Mouse (Mus musculus) cortical plate, adult 2 months (tissue): ENCODE measurements around the gene Syde1. TPM values are rescaled to one million over a fixed set of nuclear protein-coding genes. Genes with fewer than 3 reads are reported as not detected.

Experiments used
- H3K27ac ChIP-seq: fragments of 200-500 bp; 2 replicates; pipeline ENCODE4 v1.5.1; 2012; ENCODE audit warnings: low read length, control low read depth, inconsistent platforms; ENCODE audit not compliant: insufficient read depth
- H3K4me1 ChIP-seq: fragments of 200-500 bp; 2 replicates; pipeline ENCODE4 v1.6.1; 2011; ENCODE audit warnings: low read length; ENCODE audit not compliant: control insufficient read depth, insufficient read depth
- H3K4me3 ChIP-seq: fragments of 200-500 bp; 2 replicates; pipeline ENCODE4 v1.5.1; 2011; ENCODE audit warnings: mild to moderate bottlenecking, low read length, control low read depth; ENCODE audit not compliant: insufficient read depth
- CTCF ChIP-seq: fragments of 200-500 bp; IDR thresholded peaks from 2 replicates; pipeline ENCODE4 v1.5.1; 2011; ENCODE audit warnings: mild to moderate bottlenecking, control low read depth, low read length; ENCODE audit not compliant: insufficient read depth; ENCODE audit errors: extremely low read depth
- POLR2A ChIP-seq: fragments of 200-500 bp; IDR thresholded peaks from 2 replicates; pipeline ENCODE4 v1.6.1; 2011; ENCODE audit warnings: mild to moderate bottlenecking, low read length, control low read depth; ENCODE audit not compliant: insufficient read depth; ENCODE audit errors: extremely low read depth
- polyA plus RNA-seq: library from polyadenylated mRNA; depleted of rRNA; stranded (reverse); fragments of >200 nt; gene quantifications from 2 replicates; pipeline ENCODE4 v1.2.3, GENCODE M21; 2012

Syde1 gene
- polyA plus RNA-seq, 1 experiment, result 9.3 TPM

DNA sequence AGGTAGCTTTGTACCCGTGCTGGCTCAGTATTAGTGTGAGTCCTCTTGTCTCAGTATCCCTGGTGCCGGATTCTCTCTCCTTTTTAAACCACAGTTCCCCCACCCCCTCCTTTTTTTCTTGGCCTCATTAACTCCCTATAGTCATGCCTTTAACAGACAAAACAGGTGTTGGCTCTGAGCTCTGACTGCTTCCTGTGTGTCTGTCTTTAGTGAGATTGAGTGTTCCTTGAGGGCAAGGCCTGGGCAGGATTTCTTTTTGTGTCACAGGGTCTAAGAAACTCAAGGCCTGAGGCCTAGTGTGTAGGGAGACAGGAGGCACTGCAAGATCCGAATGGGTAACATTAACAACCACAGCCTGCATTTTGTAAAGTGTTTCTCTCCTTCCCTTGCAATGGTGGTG lies 13.6 kb downstream of the Syde1 start:
- Histone ChIP-seq H3K4me1 (peaks cover 2% of the 10 kb centered on the region), H3K27ac (no peak overlapping the region), H3K4me3 (no peak overlapping the region)
- no peak for TF ChIP-seq CTCF
- TF ChIP-seq POLR2A, result no peak

DNA sequence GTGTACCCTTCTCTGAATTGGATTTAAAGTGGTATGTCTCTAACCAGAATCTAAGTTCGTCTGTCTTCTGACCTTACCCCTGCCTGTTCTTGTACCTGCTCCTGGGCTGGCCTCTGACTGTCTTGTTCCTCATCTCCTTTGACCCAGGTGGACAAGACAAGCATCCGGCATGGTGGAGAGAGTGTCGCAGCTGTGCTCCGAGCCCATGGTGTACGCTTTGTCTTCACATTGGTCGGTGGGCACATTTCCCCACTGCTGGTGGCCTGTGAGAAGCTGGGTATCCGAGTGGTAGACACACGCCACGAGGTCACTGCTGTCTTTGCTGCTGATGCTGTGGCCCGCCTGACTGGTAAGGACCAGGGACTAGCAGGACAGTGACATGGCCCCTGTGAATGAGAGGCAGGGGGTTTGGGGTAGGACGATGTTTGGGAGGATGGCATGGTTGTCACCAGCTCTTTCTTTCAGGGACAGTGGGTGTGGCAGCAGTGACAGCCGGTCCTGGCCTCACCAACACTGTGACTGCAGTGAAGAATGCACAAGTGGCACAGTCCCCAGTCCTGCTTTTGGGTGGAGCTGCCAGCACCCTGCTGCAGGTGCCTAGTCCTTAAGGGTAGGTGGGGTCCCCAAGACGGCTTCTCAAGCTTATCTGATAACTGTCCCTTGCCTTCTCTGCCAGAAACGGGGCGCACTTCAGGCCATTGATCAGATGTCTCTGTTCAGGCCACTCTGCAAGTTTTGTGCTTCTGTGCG lies 15.2 kb downstream of the Syde1 start:
- Histone ChIP-seq H3K4me3 (no peak overlapping the region), H3K27ac (no peak overlapping the region)

DNA sequence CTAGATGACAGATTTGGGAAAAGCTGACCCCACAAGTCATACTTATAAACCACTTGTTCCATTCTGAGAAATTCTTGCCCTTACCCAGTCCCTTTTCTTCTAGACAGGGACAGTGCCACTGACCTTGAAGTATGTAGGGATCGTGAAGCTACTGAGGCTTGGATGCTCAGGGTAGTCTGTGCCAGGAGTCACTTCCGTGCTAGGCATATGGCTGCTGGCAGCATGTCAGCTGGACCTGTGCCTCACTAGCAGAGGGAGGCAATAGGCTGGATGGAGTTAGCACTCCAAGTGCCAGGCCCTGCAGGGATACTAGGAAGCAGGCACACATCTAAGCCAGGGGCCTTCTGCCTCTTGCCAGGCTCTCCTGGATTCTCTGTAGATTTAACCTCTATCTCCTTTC lies 16.1 kb downstream of the Syde1 start:
- no peak overlapping the region; the same call in 1 of the 2 replicates for H3K4me3 ChIP-seq
- no peak for TF ChIP-seq CTCF
- no peak for TF ChIP-seq POLR2A
- no peak overlapping the region for H3K27ac ChIP-seq
- H3K4me1 ChIP-seq, result peaks cover 2% of the 10 kb centered on the region

More for the DNA sequence above, 15.2 kb downstream of the Syde1 start:
- peaks cover 2% of the 10 kb centered on the region for H3K4me1 ChIP-seq
- no peak for TF ChIP-seq POLR2A
- TF ChIP-seq CTCF, result no peak

DNA sequence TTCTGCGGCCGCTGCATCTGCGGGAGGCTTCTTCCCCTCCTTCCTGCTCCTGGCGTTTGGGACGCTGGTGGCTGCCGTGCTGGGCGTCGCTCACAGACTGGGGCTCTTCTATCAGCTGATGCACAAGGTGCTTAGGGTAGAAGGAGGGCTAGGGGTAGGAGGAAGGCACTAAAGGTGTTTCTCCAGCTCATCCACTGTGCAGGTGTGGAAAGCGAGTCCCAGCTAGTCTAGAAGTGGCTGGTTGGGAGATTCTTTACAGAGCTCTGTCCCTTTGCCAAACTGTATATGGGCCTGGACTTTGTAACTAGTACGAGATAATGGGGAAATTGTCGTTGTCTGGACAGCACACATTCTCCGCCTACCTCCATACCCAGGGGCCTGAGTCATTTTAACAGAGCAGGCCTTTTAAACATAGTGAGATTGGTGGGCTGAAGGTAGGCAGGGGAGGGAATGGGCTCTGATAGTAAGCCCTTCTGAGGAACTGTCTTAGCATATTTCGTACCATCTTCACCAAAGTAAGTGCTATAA lies 16.6 kb downstream of the Syde1 start:
- TF ChIP-seq POLR2A (no peak), CTCF (no peak)
- peaks cover 2% of the 10 kb centered on the region for H3K4me1 ChIP-seq
- peak overlapping the region; percentile 84 for H3K4me3 ChIP-seq
- no peak overlapping the region; the same call in 1 of the 2 replicates for H3K27ac ChIP-seq

DNA sequence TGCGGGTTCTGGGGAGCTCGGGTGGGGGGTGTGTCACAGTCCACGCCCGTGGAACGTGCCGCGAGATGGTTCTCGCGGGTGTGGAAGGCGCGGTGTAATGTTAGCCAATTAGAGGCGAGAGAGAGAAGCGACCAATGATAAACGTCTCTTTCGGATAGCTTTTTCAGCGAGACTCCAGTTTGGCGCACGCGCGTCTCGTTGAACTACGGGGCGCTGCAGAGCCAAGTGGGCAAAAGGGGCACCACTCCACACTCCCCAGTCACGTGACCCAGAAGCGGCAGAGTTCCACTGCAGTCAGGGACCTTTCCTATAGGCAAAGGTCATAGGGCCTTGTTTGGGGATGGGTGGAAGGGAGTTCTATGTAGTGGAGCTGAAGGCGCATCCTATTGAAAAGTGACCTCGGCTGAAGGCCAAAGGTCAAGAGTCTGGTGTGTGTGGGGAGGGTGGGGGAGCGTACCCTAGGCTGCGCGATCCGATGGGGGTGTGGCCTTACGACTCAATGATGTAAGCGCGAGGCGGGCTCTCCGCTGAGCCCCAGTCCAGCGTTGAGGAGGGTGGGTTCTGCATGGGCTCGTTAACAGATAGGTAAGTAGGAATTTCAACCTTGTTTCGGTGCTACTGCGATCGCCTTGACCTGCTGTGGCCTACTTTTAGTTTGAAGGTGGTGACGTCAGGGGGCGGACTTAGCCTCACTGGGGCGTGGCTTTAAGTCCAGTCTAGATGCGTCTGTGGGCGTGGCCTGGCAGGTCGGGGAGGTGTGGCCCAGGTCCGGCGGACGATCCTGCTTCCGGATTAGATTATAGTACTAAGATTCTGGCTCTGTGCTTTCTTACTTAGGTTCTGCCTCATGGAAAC lies 17.3 kb downstream of the Syde1 start, which contains the start of gene Ilvbl:
Ilvbl (plus strand) TSS at position 97 of the 855 bp plus-strand sequence.
- peaks cover 2% of the 10 kb centered on the region for H3K4me1 ChIP-seq
- peak within 1 kb of the TSS; percentile 89 for H3K27ac ChIP-seq
- H3K4me3 ChIP-seq, result peak within 1 kb of the TSS; percentile 84
- peak; percentile 64; the same call in 1 of the 2 replicates for TF ChIP-seq POLR2A
- TF ChIP-seq CTCF, result no peak

DNA sequence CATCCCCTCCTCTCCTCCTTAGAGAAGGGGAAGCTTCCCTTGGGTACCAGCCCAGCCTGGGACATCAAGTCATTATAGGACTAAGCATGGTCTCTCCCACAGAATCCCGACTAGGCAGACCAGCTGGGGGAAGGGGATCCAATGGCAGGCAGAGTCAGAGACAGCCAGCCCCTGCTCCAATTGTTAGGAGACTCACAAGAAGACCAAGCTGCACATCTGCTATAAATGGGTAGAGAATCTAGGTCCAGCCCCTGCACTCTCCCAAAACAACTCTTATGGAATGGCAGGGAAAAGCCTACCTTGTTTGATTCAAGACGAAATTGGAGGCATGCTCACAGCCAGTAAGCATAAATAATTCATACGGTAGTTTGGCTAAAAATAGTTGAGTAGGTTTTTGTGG lies 18.5 kb downstream of the Syde1 start:
- TF ChIP-seq POLR2A, result no peak
- TF ChIP-seq CTCF, result no peak

DNA sequence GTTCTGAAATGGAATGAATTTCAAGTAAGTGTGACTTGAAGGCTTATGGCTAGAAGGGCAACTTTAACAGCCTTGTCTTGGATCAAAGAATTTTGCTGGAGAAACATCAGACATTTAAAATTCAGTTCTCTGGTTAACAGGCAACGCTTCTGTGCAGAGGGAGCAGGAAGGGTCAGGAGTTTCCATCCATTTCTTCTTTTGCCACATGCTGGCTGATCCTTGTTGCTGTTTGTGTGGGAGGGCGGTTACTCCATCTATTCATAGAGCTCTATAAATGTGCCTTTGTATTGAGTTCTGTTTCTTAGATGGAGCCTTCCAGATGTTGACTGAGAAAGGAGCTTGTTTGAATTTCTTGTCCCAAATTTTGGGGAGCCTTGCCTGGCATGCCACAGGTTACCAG lies 20.9 kb downstream of the Syde1 start:
- peak overlapping the region; percentile 47 for H3K27ac ChIP-seq
- TF ChIP-seq POLR2A (no peak), CTCF (no peak)
- no peak overlapping the region for H3K4me3 ChIP-seq
- peaks cover 2% of the 10 kb centered on the region for H3K4me1 ChIP-seq

More for the DNA sequence above, 18.5 kb downstream of the Syde1 start:
- H3K4me3 ChIP-seq, result no peak overlapping the region
- peaks cover 2% of the 10 kb centered on the region for H3K4me1 ChIP-seq
- H3K27ac ChIP-seq, result no peak overlapping the region

DNA sequence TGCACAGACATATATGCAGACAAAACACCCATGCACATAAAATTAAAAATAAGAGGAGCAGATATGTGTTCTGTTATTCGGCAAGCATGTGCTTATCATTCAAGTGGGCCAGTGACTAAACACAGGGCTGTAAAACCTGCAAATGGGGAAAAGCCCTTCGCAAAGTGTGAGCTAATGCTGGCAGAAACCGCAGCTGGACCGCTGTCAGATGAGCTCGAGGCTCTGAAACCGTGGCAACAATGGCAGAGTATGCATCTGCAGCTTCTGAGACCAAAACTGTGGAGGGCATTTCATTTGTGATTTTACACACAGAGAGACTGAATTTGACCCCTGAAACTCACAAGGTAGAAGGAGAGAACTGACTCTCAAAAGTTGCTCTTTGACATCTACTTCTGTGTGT lies 21.3 kb downstream of the Syde1 start:
- TF ChIP-seq CTCF (no peak), POLR2A (no peak)

DNA sequence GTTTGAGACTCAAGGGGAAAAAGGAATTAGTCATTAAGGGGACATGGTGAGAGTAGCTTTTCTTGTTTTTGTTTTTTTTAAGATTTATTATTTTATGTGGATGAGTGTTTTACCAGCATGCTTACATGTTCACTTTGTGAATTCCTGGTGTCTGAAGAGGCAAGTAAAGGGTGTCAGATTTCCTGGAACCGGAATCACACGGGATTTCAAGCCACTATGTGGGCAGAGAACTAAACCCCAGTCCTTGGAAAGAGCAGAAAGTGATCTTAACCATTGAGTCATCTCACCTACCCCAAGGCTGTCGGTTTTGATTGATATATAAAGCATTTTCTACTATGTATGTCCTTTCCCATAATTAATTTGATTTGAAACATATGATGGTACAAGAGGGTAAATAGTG lies 22.1 kb downstream of the Syde1 start:
- no peaks in the 10 kb centered on the region for H3K4me1 ChIP-seq
- H3K27ac ChIP-seq, result no peak overlapping the region
- TF ChIP-seq POLR2A (no peak), CTCF (no peak)
- H3K4me3 ChIP-seq, result no peak overlapping the region

More for the DNA sequence above, 21.3 kb downstream of the Syde1 start:
- Histone ChIP-seq H3K4me3 (no peak overlapping the region), H3K27ac (peak overlapping the region; percentile 47), H3K4me1 (no peaks in the 10 kb centered on the region)
